In genomic region chr14:20205747-20206146, GRCm38 (mm10) we compare ENCODE assay signal across 28 mouse cellular contexts. TPM values are rescaled to one million over a fixed set of nuclear protein-coding genes. Genes with fewer than 3 reads are reported as not detected.
DNase-seq lines count a peak whose midpoint lies in the region; ATAC-seq and TF ChIP-seq lines count a peak whose summit lies in the region.
"Had no signal": no experiment of that assay in that cellular context is flagged by ENCODE, and none has a peak within 500 bp of the region (broad histone marks: within the 10 kb centered on the region; RNA-seq: fewer than 3 reads in every experiment).

No protein-coding gene starts in this region.

- WGBS in liver, embryonic 16.5 days (ENCODE audit: insufficient replicate concordance): 48% methylated on average over 4 of the region's 4 CpGs
- 38% methylated on average over 4 of the region's 4 CpGs for WGBS in lung, adult 2 months

- no peaks in the 10 kb centered on the region for H3K9me3 ChIP-seq in liver, embryonic 16.5 days (replicated peaks; ENCODE audit: control insufficient read depth, low read length)
- H3K9me3 ChIP-seq: embryonic facial prominence, embryonic 10.5 days; embryonic facial prominence, embryonic 13.5 days; forebrain, embryonic 12.5 days; heart, embryonic 10.5 days; heart, embryonic 13.5 days had no signal

- no peak overlapping the region for H3K27ac ChIP-seq in liver, embryonic 16.5 days (ENCODE audit: low read length)
- H3K27ac ChIP-seq: embryonic facial prominence, embryonic 10.5 days; embryonic facial prominence, embryonic 13.5 days; forebrain, embryonic 12.5 days; heart, adult 2 months; heart, embryonic 10.5 days; heart, embryonic 13.5 days; hindbrain, embryonic 14.5 days; hindbrain, postnatal 0 days had no signal

- DNase-seq in liver (no peak), 416B (ENCODE audit: low read depth) (peak; percentile 19)
- DNase-seq in lung, postnatal 36 days: peak; percentile 25
- DNase-seq in lung, adult 2 months: no peak
- DNase-seq in embryo, embryonic 10 days (ENCODE audit: low spot score): no peak
- DNase-seq: adrenal gland, adult 2 months; adrenal gland, postnatal 14 days; cerebellum, adult 11 months; cerebellum, adult 2 months; cerebellum, adult 9-11 months; cerebellum, postnatal 25 days; embryo, embryonic 11 days; gastrocnemius, postnatal 10 days; gastrocnemius, postnatal 36 days; heart, adult 2 months; heart, postnatal 14 days; heart, postnatal 4 days had no signal

- no peak overlapping the region for H3K4me3 ChIP-seq in liver, embryonic 16.5 days (ENCODE audit: low read depth, low read length)
- no peak overlapping the region for H3K4me3 ChIP-seq in lung, adult 2 months (replicated peaks; ENCODE audit: extremely low read depth, low read depth, low read length)
- H3K4me3 ChIP-seq: embryonic facial prominence, embryonic 10.5 days; embryonic facial prominence, embryonic 13.5 days; erythroblast, embryonic 14.5 days; forebrain, embryonic 12.5 days; heart, adult 2 months; heart, embryonic 10.5 days; heart, embryonic 13.5 days had no signal

- no peak overlapping the region for H3K4me2 ChIP-seq in liver, embryonic 16.5 days (ENCODE audit: low read depth, low read length)
- H3K4me2 ChIP-seq: embryonic facial prominence, embryonic 13.5 days; forebrain, embryonic 12.5 days; heart, embryonic 13.5 days; hindbrain, embryonic 14.5 days had no signal

- no peak overlapping the region for H3K9ac ChIP-seq in liver, embryonic 16.5 days (ENCODE audit: low read depth, low read length)
- H3K9ac ChIP-seq: embryonic facial prominence, embryonic 13.5 days; forebrain, embryonic 12.5 days; heart, embryonic 13.5 days; hindbrain, embryonic 14.5 days had no signal

- no peaks in the 10 kb centered on the region for H3K36me3 ChIP-seq in liver, embryonic 16.5 days (ENCODE audit: control insufficient read depth, insufficient read depth)
- H3K36me3 ChIP-seq: embryonic facial prominence, embryonic 10.5 days; embryonic facial prominence, embryonic 13.5 days; forebrain, embryonic 12.5 days; heart, embryonic 10.5 days; heart, embryonic 13.5 days had no signal

- no peaks in the 10 kb centered on the region for H3K27me3 ChIP-seq in liver, embryonic 16.5 days (ENCODE audit: control insufficient read depth, insufficient read depth, low read depth, low read length)
- H3K27me3 ChIP-seq: embryonic facial prominence, embryonic 13.5 days; forebrain, embryonic 12.5 days; heart, embryonic 13.5 days had no signal

- no peak for TF ChIP-seq CTCF in lung, adult 2 months (IDR thresholded peaks at IDR 0.05; ENCODE audit: insufficient read depth, low read length)

- ATAC-seq in liver, embryonic 16.5 days (ENCODE audit: low read depth): peak; percentile 41
- ATAC-seq: CD4-positive, CD25-positive, alpha-beta regulatory T cell, adult 4 months; forebrain, embryonic 16.5 days; hindbrain, postnatal 0 days had no signal

- H3K4me1 ChIP-seq in liver, embryonic 16.5 days (ENCODE audit: control insufficient read depth, low read depth, low read length): peaks cover 8% of the 10 kb centered on the region
- H3K4me1 ChIP-seq in lung, adult 2 months (ENCODE audit: control insufficient read depth, insufficient read depth, low read length): no peaks in the 10 kb centered on the region
- H3K4me1 ChIP-seq: embryonic facial prominence, embryonic 13.5 days had no signal

- TF ChIP-seq POLR2A in lung, adult 2 months (IDR thresholded peaks at IDR 0.05; ENCODE audit: borderline replicate concordance, extremely low read depth, low read depth, low read length): no peak

RNA-seq across cellular contexts. Expression of gene Kcnk5, which starts 24.1 kb away (rescaled TPM):
- 4.7 and 5.1 TPM in 2 replicates for polyA plus RNA-seq in liver, embryonic 16.5 days (2015; fragmentation: Nextera tagmentation; extraction: Ambion mirVana)
- polyA plus RNA-seq in lung, adult 2 months (2012; rRNA removed): 4.3 and 5.7 TPM in 2 replicates

Comparison
In these comparisons a context has a peak if more than half of its experiments do, and no peak if none do; other contexts are left out.
1. DNase-seq: peak in lung, postnatal 36 days (single experiment) and 416B (single experiment); none in liver (single experiment), lung, adult 2 months (single experiment) and embryo, embryonic 10 days (single experiment).